Mouse (Mus musculus) cerebellum, adult (tissue): ENCODE measurements around the gene Tmem233.

Source experiments
- ATAC-seq: cut with Nextera tagmentation; 2 replicates; pipeline ENCODE4 v1.9.2; 2017; ENCODE audit warnings: mild to moderate bottlenecking, moderate library complexity, mixed read lengths; ENCODE audit not compliant: insufficient number of reproducible peaks, low FRiP score, low TSS enrichment

Tmem233 gene

DNA sequence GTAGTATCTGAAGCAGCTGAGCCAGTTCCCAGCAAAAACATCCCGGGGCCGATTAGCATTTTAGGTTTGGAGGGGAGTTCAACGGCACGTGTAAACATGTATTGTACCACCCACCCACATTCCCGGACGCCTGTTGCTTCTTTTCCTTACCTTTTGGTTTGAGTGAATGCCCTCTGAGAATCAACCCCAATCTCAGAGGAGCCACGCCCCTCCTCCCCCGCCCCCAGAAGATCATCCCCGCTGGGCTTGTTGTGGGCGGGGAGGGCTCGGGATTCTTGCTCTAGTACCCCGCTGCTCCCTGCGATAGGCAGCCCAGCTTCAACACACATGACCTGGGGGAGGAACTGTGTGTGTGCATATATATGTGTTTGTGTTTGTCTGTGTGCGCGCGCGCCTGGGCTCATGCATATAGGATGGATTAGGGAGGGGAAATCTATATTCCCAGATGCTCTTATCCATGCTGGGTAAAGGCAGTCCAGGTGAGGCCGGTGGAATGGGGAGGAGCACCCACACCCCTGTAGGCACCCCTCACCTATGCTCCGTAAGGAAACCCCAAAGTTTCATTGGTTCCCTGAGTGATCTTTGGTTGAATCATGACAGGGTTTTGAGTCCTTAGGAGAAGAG, 52.4 kb downstream of the Tmem233 start:
- no peak for ATAC-seq

DNA sequence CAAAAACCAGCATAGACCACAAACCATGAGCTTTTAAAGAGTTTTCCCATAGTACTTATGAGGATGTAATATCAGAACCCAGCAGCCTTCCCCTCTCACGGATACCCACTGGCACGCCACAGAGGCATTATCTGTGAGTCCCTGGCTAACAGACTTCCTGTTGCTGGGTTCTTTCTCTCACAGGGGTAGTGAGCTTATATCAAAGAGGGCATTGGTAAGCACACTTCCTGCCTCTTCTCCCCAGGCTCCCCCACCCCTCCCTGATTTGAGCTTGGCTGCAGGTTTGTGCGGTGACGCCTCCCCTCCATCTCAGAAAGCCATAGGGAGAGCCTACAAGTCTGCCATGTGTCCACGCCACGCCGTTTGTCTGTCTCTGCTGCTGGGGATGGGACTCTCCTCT, 54.0 kb downstream of the Tmem233 start:
- ATAC-seq, result no peak

DNA sequence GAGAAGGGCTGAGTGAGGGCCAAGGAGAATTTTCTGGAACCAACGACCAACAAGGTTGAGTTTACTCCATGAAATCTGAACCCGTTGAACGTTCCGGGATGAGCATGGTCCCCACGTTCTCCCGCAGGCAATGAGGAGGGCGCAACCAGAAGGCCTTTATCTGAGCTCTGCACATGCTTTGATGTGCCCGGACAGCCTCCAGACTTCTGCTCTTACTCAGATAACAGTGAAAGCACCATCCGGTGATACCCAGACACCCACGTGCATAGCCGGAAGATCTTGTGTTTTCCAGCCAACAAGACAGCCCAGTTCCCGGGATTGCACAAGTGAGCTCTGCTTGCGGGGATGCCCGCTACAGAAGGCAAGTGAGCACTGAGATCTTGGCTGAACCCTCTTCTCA, 56.5 kb downstream of the Tmem233 start:
- no peak for ATAC-seq

DNA sequence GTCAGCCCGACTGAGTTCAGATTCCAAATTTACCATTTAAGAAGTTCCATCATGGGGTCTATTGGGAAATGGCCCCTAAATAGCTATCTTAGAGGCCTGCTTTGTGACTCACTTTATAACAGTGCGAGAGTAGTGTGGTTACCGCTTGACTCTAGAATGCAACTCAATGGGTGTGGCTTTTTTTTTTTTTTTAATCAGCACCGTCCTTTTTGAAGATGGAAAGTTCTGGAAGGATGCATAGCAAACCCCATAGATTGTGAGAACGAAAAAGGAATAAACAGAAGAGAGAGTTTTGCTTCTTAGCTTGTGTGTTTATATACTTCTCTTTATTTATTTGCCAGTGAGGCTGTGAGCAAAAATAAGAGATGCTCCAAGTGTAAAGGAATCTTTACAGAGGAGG, 56.9 kb downstream of the Tmem233 start:
- ATAC-seq, result no peak

DNA sequence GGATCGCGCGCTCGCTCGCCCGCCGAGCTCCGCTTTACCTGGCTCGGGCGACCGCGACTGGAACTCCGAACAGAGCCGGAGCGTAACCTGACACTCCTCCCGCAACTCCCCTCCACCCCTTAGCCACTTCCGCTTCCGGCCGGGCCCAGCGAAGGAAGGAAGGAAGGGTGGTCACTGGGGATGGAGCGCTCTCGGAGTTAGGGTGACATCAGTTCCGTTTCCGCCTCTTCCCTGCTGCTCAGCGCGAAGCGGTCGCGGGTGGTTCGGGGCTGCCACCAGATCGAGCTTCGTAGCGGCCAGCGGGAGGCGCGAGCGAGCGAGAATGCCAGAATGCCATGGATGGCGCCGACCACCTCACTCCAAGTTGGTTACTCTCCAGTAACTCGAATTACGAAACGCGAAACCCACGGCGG, 58.7 kb downstream of the Tmem233 start, which contains the start of gene Prkab1:
Prkab1 (minus strand) TSS at position 182 of the 413 bp plus-strand sequence.
- peak; percentile 98 for ATAC-seq

DNA sequence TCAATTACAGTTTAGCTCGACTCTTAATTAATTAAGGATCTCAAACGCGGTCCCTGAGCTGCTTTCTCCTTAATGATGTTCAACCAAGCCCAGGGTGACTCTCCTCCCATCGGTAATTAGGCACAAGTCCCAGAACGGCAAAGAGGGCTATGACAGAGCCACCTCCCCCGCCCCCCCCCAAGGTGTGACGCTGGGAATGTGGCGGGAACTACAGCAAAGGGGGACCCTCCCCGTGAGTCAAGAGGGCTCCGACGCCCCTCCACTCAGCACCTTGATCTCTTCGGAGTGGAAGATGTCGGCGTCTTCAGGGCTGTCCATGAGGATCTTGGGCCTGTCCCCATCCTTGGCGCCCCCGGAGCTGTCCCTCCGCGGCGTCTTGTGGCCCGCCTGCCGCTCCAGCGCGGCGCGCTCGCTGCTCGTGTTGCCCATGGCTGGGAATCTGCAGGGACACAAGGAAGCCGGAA, 59.2 kb downstream of the Tmem233 start:
- no peak for ATAC-seq

DNA sequence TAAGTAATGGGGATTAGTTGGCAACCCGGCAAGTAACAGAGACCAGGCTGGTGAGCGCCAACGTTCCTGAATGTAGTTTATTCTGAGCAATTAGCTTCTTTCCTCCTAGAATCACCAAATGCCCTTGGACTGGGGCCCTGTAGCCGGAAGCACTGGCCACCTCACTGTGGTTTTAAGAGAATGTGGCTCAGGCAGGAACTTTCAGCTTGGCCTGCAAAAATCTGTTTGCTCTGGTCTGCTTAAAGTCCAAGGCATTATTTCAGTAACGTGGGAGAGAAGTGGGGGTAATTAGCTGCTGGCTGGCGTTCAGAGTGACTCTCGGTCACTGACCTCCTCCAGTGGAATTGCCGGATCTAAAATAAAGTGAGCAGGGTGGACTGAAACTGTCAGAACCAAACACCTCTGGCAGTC, 59.8 kb downstream of the Tmem233 start:
- ATAC-seq, result no peak

DNA sequence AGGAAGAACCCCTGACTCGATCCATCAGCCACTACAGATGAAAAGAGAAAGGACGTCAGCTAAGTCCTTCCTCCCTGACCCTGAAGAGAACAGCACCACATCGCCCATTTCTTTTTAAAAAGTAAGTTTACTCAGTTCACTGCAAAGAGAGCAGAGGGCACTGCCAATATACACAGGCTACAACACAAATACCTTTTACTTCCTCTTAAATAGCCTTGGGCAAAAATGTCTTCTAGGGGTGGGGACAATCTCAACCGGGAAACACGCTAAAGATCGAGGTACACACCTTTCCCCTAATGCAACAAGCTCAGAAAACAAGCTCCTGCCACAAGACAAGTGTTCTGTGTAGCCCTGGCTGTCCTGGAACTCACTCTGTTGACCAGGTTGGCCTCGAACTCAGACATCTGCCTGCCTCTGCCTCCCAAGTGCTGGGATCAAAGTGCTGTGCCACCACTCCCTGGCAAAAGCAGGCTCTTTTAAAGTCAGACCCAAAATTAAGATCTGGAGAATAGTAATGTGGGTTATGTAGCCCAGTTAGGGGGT, 60.3 kb downstream of the Tmem233 start:
- no peak for ATAC-seq

DNA sequence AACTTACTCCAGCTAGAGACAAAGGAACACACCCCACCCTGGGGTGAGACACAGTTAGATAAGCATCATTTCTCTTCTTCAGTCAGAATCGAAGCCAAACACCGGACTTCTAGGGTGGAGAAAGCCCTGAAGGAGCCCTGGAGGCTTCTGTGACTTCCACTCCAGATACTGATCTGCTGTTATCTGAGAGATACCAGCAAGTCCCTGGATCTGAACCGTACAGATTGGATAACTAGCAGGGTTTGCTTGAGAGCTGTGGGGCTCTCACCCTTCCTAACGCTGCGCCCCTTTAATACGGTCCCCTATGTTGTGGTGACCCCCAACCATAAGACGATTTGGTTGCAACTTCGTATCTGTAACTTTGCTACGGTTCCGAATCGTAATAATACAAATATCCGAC, 60.9 kb downstream of the Tmem233 start:
- ATAC-seq, result no peak

DNA sequence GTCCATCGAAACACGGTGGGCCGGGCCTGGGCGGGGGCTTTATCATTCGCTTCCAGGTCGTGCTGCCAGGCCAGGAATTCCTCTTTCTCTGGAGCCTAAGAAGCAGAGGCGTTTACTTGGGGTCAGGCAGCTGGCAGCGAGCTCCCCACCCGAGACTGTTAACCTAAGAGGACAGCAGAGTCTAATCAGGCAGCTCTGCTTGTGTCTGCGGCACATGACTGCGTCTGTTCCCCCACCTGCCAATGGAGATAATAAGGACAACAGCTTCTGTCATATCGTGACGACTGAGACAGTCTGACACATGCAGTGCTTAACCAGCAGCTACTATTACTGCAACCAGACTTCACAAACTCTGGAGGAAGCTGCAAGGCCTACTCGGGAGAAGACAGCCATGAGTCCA, 61.5 kb downstream of the Tmem233 start:
- ATAC-seq, result no peak

DNA sequence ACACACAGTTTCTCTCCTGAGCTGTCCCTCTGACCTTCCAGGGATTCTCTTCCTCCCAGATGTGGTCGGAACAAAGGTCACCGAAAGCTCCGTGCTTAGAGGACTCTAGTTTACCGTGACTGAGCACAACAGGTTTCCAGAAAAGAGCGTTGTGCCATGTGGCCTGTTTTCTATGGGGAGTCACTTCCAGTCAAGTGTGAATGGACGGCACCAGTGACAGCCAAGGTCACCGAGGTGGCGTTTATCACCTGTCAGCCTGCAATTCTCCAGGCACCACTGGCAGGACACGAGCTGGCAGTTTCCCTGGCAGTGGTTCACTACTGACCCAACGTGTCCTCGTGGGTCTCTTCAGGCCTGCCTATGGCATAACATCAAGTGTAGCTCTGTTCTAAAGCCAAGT, 63.7 kb downstream of the Tmem233 start:
- no peak for ATAC-seq

DNA sequence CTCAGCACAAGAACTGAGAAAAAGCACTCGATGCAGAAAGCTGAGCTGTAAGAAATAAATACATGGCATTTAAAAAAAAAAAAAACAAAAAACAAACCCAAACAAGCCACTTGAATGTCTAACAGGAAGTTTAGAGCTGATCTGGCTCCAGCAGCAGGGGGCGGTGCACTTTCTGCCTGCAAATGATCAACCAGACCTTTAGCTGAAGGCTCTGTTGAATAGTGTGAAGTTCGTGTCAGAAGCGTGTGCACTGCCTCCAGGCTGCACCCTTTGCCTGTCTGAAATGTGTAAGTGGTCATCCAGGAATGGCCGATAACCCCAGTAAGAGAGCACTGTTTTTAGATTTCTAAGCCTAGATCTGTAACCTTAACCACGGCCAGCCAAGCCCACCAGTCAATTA, 64.3 kb downstream of the Tmem233 start:
- no peak for ATAC-seq

DNA sequence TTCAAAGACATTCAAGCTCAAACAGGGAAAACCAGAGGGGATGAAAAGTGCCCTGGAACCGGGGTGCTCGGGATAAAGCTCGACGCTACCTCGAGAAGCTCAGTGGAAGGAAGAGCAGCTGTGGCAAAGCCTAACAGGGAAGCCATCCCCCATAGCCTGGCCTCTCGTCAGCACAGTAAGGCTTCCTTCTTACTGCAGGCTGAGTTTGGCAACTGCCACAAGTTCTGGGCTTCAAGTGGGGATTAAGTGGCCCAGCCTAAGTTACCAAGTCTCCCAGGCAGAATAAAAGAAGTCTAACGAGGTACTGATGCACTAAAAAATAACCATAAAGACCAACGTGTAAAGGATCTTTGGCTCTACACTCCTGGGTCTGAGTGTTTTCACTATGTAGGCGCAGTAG, 64.8 kb downstream of the Tmem233 start:
- ATAC-seq, result no peak

DNA sequence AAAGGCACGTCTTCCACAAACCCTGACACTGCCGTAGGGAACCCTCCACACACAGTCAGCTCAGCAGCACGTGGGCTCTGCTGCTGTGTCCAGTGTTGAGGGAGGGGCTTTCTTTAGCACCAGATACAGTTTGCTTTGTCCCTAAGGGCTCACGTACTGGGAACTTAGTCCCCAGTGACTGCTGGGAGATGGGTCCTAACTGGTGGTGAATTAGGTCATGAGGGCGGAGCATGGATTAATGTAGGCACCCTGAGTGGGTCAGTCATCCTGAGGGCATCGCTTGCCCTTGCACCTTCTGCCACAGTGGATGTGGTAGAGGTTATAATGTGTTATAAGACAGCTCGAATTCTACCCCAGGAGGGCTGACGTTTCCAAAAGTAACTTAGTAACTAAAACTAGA, 65.7 kb downstream of the Tmem233 start:
- no peak for ATAC-seq

DNA sequence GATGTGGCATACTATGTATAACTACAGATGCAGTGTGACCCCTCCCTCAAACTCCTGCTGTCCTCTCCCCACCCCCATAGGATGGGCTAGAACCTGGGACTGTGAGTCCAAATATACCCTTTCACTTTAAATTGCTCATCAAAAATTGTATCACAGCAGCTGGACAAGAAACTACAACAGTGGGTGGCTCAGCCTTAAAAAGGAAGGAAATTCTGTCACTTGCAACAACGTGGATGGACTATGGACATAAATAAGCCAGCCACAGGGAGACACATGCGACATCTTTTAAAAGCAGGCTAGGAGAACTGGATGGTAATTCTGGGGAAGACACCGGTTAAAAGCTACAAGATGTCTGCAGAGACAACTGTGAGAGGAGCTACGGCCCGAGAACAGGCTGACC, 66.5 kb downstream of the Tmem233 start:
- no peak for ATAC-seq

DNA sequence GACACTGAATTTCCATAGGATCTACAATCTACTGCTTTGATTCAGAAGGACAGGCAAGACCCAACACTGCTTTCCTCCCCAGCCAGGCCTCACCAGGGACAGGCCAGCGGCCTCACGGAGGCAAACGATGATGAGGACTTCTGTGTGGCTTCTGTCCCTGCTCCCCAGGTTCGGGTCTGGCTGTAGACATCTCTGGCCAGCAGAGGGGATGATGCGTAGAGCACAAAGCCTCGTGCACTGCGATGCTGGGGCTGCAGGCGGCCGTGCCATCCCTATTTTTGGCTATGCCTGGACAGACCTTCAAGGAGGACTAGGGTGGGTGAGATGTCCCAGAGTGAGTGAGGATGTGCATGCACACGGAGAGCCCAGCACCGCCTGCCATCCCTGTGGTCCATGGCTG, 68.8 kb downstream of the Tmem233 start:
- no peak for ATAC-seq

DNA sequence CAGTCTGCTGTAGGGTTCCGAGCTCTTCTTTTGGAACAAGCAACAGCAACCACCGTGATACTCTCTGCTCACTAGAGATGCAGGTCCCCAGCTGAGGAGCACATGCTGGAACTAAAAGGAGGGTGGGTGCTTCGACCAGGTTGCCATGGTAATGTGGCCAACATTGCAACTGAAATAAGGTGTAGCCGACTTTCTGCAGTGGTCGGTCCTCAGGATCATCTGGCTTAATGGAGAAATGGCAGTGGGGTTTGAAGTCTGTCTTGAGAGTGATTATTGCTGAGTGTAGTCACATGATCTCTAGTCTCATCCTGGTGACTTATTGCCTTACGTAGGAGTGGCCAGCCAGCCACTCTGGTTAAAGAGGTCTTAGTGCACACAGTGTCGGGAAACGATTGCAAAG, 69.2 kb downstream of the Tmem233 start:
- ATAC-seq, result no peak

DNA sequence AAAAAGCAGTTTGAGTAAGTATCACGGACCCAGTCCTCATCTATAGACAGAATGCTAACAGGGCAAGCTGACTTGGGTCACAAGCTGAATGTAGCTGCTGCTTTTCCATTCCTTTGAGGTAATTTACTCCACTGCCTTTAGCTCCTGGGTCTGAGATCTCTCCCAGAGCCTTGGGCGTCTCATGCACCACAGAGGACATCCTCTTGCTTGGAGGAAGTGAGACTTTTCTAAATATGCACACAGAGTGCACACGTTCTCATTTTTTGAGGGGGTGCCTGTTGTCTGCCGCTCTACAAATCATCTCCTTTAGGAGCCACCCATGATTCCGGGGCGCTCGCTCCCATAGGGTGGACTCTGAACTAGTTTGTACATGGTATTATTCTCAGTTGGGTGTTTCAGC, 70.5 kb downstream of the Tmem233 start:
- ATAC-seq, result no peak

DNA sequence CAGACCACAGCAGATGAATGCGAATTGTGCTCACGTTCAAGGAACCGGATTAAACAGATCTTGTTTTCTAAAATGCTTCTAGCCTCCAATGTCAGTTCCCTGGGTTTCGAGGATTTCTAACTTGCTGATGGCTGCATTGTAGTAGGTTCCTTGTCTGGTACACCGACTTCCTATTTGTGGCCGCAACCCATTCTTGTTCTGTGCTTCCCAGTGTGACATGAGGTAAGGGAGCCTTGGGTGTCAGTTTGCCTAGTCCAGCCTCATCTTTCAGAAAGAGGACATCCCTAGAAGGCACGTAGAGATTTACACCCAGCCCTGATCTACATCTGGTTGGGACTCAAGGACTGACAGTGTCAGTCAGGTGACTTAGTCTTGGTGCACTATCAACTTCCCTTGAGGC, 71.3 kb downstream of the Tmem233 start:
- no peak for ATAC-seq

DNA sequence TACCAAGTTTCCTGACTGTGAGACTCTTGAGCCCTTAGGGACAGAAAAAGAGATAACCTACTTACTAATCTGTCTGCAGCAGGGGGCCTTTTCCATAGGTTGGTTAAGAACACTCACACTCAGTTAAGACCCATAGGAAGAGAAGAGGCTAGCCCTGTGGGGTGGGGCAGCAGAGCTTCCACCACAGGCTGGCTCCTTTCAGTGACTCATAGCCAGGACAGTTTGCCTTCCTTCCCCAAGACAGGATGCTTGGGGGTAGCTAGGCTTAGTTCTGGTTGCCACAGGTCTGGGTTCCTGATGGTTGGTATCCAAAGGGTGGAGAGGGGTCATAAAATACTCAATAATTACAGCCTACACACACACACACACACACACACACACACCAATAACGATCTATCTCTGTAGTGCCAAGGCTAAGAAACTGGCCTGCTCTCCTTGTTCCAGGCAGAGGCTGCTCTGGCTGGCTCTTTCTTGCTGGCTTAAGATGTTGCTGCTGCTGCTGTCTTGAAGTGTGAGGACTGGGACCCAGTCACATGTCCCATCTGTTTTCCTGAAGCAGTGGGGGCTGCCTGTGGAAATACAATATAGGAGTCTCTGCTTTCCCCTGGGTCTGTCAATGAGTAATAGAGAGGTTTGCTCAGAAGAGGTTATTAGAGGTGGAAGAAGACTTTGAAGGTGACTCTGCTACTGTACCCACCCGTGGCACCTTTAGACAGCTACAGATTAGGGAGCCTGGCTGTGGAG, 73.0 kb downstream of the Tmem233 start:
- no peak for ATAC-seq

DNA sequence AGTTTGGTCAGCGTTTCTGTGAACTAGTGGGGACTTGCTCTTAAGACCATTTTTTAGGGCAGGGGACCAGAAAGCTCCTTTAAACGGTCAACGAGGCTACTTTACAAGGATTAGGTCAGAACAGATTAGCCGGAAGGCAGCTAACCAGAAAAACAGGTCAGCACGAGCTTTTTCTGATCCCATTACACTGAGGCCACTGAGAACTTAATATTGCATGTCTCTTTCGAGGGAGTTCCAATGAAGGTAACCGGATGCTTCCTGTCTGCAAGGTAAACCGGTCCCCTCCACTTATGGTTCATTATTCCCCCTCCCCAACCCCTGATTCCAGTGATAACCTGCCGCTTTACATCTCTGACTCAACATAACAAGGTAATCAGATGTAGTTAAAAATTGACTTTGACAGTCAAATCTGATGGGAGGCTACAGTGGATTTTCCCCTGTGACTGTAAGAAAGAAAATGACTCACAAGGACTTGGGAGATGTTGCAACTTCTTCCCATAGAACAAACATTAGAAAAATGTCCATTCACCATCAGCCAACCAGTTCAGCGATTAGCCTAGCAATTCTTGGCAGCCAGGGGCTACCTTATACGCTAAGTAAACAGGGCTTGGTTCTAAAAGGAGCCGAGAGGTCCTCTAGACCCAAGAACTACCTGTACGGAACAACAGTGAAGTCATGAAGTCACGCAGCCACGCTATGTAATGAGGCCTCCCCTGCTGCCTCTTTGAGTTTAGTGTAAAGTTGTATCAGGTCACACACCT, 73.8 kb downstream of the Tmem233 start:
- no peak for ATAC-seq
